Comparison of ENCODE assay signal across 19 mouse cellular contexts in genomic region chr12:58305567-58305966, GRCm38 (mm10). TPM values are rescaled to one million over a fixed set of nuclear protein-coding genes. Genes with fewer than 3 reads are reported as not detected.
"Had no signal": no experiment of that assay in that cellular context is flagged by ENCODE, and none has a peak within 500 bp of the region (broad histone marks: within the 10 kb centered on the region; RNA-seq: fewer than 3 reads in every experiment).

No protein-coding gene starts in this region.

- DNase-seq: kidney, postnatal 10 days; kidney, postnatal 36 days; layer of hippocampus, postnatal 36 days; lung, postnatal 14 days; retina, postnatal 1 day; right cerebral cortex, postnatal 25 days; spleen, adult 18-20 months; thymus, postnatal 25 days had no signal

- H3K4me3 ChIP-seq: left cerebral cortex, adult 2 months; midbrain, embryonic 10.5 days; midbrain, embryonic 13.5 days; myocyte; neural tube, embryonic 13.5 days; stomach, embryonic 15.5 days had no signal

- H3K9ac ChIP-seq: liver, embryonic 14.5 days; lung, embryonic 14.5 days; midbrain, embryonic 13.5 days; neural tube, embryonic 13.5 days; stomach, embryonic 15.5 days had no signal

- ATAC-seq: intestine, postnatal 0 days; midbrain, embryonic 13.5 days; midbrain, embryonic 16.5 days had no signal

- H3K27me3 ChIP-seq: midbrain, embryonic 13.5 days; neural tube, embryonic 13.5 days; stomach, embryonic 15.5 days had no signal

- H3K4me1 ChIP-seq: midbrain, embryonic 10.5 days; midbrain, embryonic 13.5 days; neural tube, embryonic 13.5 days; stomach, embryonic 15.5 days had no signal

- H3K4me2 ChIP-seq: lung, embryonic 14.5 days; midbrain, embryonic 13.5 days; neural tube, embryonic 13.5 days; stomach, embryonic 15.5 days had no signal

- H3K36me3 ChIP-seq: midbrain, embryonic 10.5 days; midbrain, embryonic 13.5 days; neural tube, embryonic 13.5 days; stomach, embryonic 15.5 days had no signal

- H3K27ac ChIP-seq: left cerebral cortex, adult 2 months; liver, embryonic 14.5 days; macrophage; midbrain, embryonic 10.5 days; midbrain, embryonic 13.5 days; neural tube, embryonic 13.5 days; stomach, embryonic 15.5 days had no signal

- H3K9me3 ChIP-seq: midbrain, embryonic 10.5 days; midbrain, embryonic 13.5 days; neural tube, embryonic 13.5 days; stomach, embryonic 15.5 days had no signal

RNA-seq across cellular contexts. Expression of gene Clec14a, which starts 36.5 kb away (rescaled TPM):
- polyA plus RNA-seq: macrophage had no signal
